Mouse (Mus musculus): Measurements from ENCODE around the gene Hal. TPM values are rescaled to one million over a fixed set of nuclear protein-coding genes. Genes with fewer than 3 reads are reported as not detected.

Hal gene
- polyA plus RNA-seq, 1 experiment from 2014 or later: 0.44 TPM

- TF ChIP-seq CTCF (IDR thresholded peaks at IDR 0.05): peak; percentile 85
- in situ Hi-C loops (cut with MboI; ENCODE audit: low pct_unique_long_range_greater_than_20kb): loop anchor here (10.0 kb wide), 2 partner anchors 115 to 485 kb away; no protein-coding TSS in a partner anchor
- CTCF ChIA-PET: interaction anchor here (0.7 to 1.3 kb wide), 5 partner anchors 9 to 55 kb away, joined by 3 to 10 read pairs (median 4); no protein-coding TSS in a partner anchor
- POLR2A ChIA-PET: no interaction called here
- H3K27me3 ChIP-seq: no peaks in the 10 kb centered on the region
- DNase-seq (ENCODE audit: low read depth, low spot score) (no peak), ATAC-seq (peak; percentile 80)
Measured at GRCm38 (mm10) chr10:93539775-93540430, 51.3 kb downstream of the Hal start, which contains the start of gene Amdhd1. Amdhd1 (minus strand) TSS chr10:93540033.

GRCm38 (mm10) chr10:93540431-93541210 lies 52.1 kb downstream of the Hal start, which contains the start of gene Ccdc38:
Ccdc38 (plus strand) TSS chr10:93540632.
- ChIA-PET CTCF (interaction anchor here (0.7 to 1.3 kb wide), 5 partner anchors 9 to 56 kb away, joined by 3 to 10 read pairs (median 4); no protein-coding TSS in a partner anchor), POLR2A (no interaction called here)
- ATAC-seq (no peak), DNase-seq (ENCODE audit: low read depth, low spot score) (no peak)
- no peaks in the 10 kb centered on the region for H3K27me3 ChIP-seq
- no peak for TF ChIP-seq CTCF (IDR thresholded peaks at IDR 0.05)
- in situ Hi-C loops (cut with MboI; ENCODE audit: low pct_unique_long_range_greater_than_20kb): loop anchor here (10.0 kb wide), 2 partner anchors 116 to 486 kb away; no protein-coding TSS in a partner anchor

- DNase-seq (ENCODE audit: low read depth, low spot score) (no peak), ATAC-seq (no peak)
- ChIA-PET CTCF (interaction anchor here (0.8 to 1.6 kb wide), 2 partner anchors 29 to 56 kb away, joined by 3 to 6 read pairs; no protein-coding TSS in a partner anchor), POLR2A (no interaction called here)
- in situ Hi-C loops (cut with MboI; ENCODE audit: low pct_unique_long_range_greater_than_20kb): loop anchor here (10.0 kb wide), 2 partner anchors 117 to 487 kb away; no protein-coding TSS in a partner anchor
- TF ChIP-seq CTCF (IDR thresholded peaks at IDR 0.05): no peak
- no peaks in the 10 kb centered on the region for H3K27me3 ChIP-seq
Measured at GRCm38 (mm10) chr10:93541585-93541984, 53.0 kb downstream of the Hal start.

- no peak for ATAC-seq
- in situ Hi-C loops (cut with MboI; ENCODE audit: low pct_unique_long_range_greater_than_20kb): loop anchor here (10.0 kb wide), 2 partner anchors 118 to 488 kb away; no protein-coding TSS in a partner anchor
- no peak for TF ChIP-seq CTCF (IDR thresholded peaks at IDR 0.05)
- H3K27me3 ChIP-seq: no peaks in the 10 kb centered on the region
- no peak for DNase-seq (ENCODE audit: low read depth, low spot score)
- ChIA-PET CTCF (interaction anchor here (0.8 to 1.6 kb wide), 2 partner anchors 30 to 57 kb away, joined by 3 to 6 read pairs; no protein-coding TSS in a partner anchor), POLR2A (no interaction called here)
Measured at GRCm38 (mm10) chr10:93542356-93542755, 53.8 kb downstream of the Hal start.

GRCm38 (mm10) chr10:93543176-93543575 lies 54.6 kb downstream of the Hal start:
- TF ChIP-seq CTCF (IDR thresholded peaks at IDR 0.05): no peak
- ChIA-PET CTCF (interaction anchor here (2.1 kb wide), 1 partner anchor 58 kb away, joined by 6 read pairs; no protein-coding TSS in a partner anchor), POLR2A (no interaction called here)
- in situ Hi-C loops (cut with MboI; ENCODE audit: low pct_unique_long_range_greater_than_20kb): loop anchor here (10.0 kb wide), 2 partner anchors 118 to 488 kb away; no protein-coding TSS in a partner anchor
- H3K27me3 ChIP-seq: no peaks in the 10 kb centered on the region
- DNase-seq (ENCODE audit: low read depth, low spot score) (no peak), ATAC-seq (no peak)

GRCm38 (mm10) chr10:93544172-93544571 lies 55.6 kb downstream of the Hal start:
- ATAC-seq (no peak), DNase-seq (ENCODE audit: low read depth, low spot score) (no peak)
- in situ Hi-C loops (cut with MboI; ENCODE audit: low pct_unique_long_range_greater_than_20kb): loop anchor here (10.0 kb wide), 2 partner anchors 119 to 489 kb away; no protein-coding TSS in a partner anchor
- POLR2A ChIA-PET: no interaction called here
- CTCF ChIA-PET: interaction anchor here (2.1 kb wide), 1 partner anchor 59 kb away, joined by 6 read pairs; no protein-coding TSS in a partner anchor
- H3K27me3 ChIP-seq: no peaks in the 10 kb centered on the region
- TF ChIP-seq CTCF (IDR thresholded peaks at IDR 0.05): no peak

GRCm38 (mm10) chr10:93547741-93548270 lies 59.2 kb downstream of the Hal start:
- ChIA-PET POLR2A (interaction anchor here (1.1 kb wide), 1 partner anchor 63 kb away, joined by 5 read pairs; no protein-coding TSS in a partner anchor), CTCF (interaction anchor here (1.3 to 5.8 kb wide), 5 partner anchors 27 to 62 kb away, joined by 3 to 39 read pairs (median 4); no protein-coding TSS in a partner anchor)
- TF ChIP-seq CTCF (IDR thresholded peaks at IDR 0.05): no peak
- DNase-seq (ENCODE audit: low read depth, low spot score) (no peak), ATAC-seq (no peak)
- in situ Hi-C loops (cut with MboI; ENCODE audit: low pct_unique_long_range_greater_than_20kb): loop anchor here (5.0 to 10.0 kb wide), 3 partner anchors 71 to 493 kb away; no protein-coding TSS in a partner anchor
- no peaks in the 10 kb centered on the region for H3K27me3 ChIP-seq

GRCm38 (mm10) chr10:93548991-93549390 lies 60.4 kb downstream of the Hal start:
- in situ Hi-C loops (cut with MboI; ENCODE audit: low pct_unique_long_range_greater_than_20kb): loop anchor here (5.0 to 10.0 kb wide), 3 partner anchors 72 to 494 kb away; no protein-coding TSS in a partner anchor
- peak; percentile 56 for TF ChIP-seq CTCF (IDR thresholded peaks at IDR 0.05)
- ATAC-seq (no peak), DNase-seq (ENCODE audit: low read depth, low spot score) (no peak)
- POLR2A ChIA-PET: no interaction called here
- CTCF ChIA-PET: interaction anchor here (0.6 to 5.8 kb wide), 24 partner anchors 8 to 125 kb away, joined by 3 to 39 read pairs (median 5); partner anchors contain the start of genes Amdhd1 and Hal
- H3K27me3 ChIP-seq: no peaks in the 10 kb centered on the region

- ChIA-PET CTCF (interaction anchor here (0.7 to 5.8 kb wide), 18 partner anchors 9 to 126 kb away, joined by 3 to 39 read pairs (median 6); partner anchors contain the start of genes Amdhd1 and Hal), POLR2A (interaction anchor here (0.6 kb wide), 1 partner anchor 163 kb away, joined by 4 read pairs; no protein-coding TSS in a partner anchor)
- DNase-seq (ENCODE audit: low read depth, low spot score) (no peak), ATAC-seq (no peak)
- no peak for TF ChIP-seq CTCF (IDR thresholded peaks at IDR 0.05)
- no peaks in the 10 kb centered on the region for H3K27me3 ChIP-seq
- in situ Hi-C loops (cut with MboI; ENCODE audit: low pct_unique_long_range_greater_than_20kb): loop anchor here (5.0 to 10.0 kb wide), 4 partner anchors 73 to 495 kb away; no protein-coding TSS in a partner anchor
Measured at GRCm38 (mm10) chr10:93549821-93550220, 61.3 kb downstream of the Hal start.
